Mouse (Mus musculus) cerebellum, postnatal 25 days (tissue): ENCODE measurements around the gene Thra.

ENCODE experiments used
- DNase-seq, 2 experiments: peaks; one replicate each; pipeline ENCODE4 v3.0.0; 2021; ENCODE audit warnings: mixed read lengths in 2 of 2

Thra gene

GRCm38 (mm10) chr11:98746855-98747693, 6.6 kb downstream of the Thra start:
- DNase-seq = peak; percentile 92 to 95

DNA sequence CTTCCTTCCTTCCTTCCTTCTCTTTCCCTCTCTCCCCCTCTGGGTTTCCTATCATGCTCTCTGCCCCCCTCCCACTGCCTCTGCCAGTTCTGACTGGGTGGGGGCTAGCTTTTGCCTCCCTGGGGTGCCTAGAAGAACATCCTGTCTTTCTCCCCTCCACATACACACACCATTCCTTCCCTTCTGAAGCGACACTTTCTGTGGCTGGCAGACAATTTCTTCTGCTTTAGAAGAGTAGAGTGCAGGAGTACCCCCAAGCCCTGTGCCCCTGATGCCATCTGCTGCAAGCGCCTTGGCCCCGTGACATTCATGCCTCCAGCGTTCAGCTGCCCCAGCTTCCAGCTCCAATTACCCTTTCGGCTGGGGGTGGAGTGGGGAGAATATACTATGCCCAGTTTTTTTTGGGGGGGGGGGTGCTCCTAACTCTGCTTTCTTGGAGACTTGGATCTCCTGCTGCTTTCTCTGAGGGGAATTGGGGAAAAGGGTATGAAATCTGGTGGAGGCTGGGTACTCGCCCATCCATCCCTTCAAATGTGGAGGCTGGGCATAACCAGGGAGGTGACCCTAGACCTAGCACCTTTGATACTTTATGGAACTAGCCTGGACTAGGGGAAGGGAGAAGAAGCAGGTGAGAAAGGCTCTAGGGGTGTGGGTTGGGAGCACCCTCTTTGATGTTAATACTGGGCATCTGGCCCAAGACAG, 7.5 kb downstream of the Thra start:
- DNase-seq = peak; percentile 71

GRCm38 (mm10) chr11:98748506-98749416, 8.3 kb downstream of the Thra start:
- DNase-seq = peak; percentile 60 to 61

DNA sequence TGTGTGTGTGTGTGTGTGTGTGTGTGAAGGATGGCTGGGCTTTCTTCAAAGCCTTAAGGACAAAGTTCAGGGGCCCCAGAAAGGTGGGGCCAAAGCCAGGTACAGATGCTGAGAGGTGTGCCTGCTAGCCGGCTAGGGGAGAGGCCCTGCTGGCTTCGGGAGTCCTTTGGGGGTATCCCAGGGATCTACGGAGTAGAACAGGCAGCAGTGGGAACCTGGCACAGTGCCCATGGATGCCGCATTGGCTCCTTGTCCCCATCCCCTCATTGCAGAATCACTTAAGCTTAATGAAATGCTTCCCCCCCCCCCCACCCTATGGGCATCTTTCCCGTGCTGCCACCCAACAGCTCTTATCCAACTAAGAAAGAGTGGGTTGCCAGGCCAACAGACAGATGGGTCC, 9.3 kb downstream of the Thra start:
- DNase-seq = peak; percentile 51 to 68

DNA sequence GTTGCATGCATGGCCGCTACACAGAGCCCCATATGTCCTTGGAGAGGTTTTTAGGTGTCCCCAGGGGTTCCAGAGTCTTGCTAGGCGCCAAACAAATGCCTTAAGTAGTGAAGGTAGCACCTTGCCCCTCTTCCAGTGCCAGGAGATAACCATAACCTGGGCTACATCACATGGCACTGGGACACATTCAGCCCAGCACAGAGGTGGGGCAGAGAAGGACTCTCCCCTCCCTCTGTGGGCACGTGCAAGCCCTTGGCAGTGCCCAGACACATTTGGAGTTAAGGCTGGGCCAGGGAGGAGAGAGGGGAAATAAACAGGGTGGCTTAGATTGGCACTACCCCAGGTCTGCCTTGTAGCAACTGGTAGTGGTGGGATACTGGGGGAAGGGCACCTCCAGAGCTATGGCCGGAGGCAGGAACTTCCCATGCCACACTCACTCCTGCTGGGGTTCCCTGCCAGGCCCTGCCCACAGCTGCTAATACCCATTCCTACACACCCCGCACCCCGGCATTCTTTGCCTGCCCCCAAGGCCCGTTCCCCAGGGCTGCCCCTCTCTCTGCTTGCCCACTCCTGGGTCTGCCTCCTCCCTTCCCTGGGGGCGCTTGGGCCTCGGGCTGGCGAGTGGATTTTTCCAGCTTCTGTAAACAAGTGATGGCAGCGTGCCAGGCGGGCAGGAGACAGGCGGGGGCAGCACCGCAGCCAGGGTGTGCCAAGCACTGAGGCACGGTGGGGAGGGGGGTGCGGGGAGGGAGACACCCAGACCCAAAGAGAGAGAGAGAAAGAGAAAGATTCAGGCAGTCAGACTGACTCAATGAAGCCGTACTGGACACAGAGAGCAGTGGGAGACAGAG, 10.1 kb downstream of the Thra start:
- DNase-seq = peak; percentile 78 to 88

DNA sequence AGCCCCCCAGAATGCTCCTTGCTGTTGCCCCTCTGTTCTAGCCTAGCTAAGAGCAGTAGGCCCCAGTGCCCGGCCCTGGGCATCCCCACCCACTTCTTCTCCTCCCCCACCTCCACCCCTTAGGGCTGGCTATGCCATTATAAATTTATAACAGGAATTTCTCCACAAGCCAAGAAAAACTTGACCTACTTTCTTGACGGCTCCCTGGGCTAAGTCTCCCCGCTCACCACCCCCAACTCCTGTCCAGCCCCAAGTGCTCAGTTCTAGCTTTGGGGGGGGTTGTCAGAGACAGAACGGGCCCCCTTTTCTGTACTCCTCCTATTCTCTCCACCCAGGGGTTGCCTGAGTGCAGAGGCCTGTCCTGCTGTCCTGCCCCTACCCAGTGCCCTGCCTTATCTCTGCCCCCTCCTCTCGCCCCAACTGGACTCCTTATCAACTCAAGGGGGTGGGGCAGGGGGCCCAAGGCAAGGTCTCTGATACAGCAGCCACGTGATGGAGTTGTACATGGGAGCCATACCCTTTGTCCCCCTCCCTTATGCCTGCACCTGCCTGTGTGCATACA, 10.9 kb downstream of the Thra start:
- DNase-seq = peak; percentile 38 to 40

DNA sequence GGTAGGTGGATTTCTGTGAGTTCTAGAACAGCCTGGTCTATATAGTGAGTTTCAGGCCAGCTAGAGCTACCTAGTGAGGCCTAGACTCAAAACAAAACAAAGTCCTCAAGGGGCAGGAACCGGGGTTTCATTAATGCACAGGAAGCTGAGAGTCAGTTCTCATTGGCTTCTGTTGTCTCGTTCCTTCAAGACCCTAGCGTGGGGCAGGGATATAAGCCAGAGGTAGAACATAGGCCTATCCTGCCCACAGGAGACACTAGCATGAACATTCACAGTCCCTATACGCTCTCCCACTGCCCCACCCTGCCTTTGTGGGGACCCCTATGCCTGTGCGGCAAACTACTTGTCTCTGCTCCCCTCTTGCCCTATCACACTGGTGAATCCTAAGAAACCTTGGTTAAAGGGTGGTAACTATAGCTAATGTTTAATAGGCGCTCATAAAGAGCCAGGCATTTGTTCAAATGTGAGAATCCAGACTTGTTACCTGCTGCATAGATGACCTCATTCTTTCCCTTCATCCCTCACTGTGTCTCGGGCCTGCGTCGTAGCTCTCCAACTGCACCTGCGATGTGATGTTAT, 12.2 kb downstream of the Thra start:
- DNase-seq = peak; percentile 18 to 20

GRCm38 (mm10) chr11:98753264-98753663, 12.8 kb downstream of the Thra start:
- DNase-seq = peak in 1 of 2 experiments; percentile 22

DNA sequence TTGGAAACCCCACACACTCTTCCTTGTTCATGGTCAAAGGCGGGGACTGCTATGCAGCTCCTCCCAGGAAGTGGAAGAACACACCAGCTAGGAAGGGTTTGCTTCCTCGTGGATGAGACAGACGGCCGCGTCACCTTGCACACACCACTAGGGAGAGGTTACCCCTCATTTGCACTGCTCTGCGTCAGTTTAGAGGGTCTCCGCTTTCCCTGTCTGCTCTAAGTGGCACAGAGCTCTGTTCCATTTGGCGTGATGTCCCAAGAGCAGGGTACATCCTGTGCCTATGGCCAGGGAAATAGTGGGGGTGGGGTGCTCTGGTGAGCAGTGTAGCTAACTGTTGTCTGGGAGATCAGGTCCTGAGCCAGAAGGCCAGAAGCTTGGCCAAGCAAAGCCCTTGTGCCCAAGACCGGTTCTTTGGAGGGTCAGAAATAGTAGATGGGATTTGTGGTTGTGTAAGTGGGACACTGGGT, 13.7 kb downstream of the Thra start:
- peak in 1 of 2 experiments; percentile 48 for DNase-seq

- peak; percentile 82 to 89 for DNase-seq
Observed at GRCm38 (mm10) chr11:98754621-98755181, 14.3 kb downstream of the Thra start.

DNA sequence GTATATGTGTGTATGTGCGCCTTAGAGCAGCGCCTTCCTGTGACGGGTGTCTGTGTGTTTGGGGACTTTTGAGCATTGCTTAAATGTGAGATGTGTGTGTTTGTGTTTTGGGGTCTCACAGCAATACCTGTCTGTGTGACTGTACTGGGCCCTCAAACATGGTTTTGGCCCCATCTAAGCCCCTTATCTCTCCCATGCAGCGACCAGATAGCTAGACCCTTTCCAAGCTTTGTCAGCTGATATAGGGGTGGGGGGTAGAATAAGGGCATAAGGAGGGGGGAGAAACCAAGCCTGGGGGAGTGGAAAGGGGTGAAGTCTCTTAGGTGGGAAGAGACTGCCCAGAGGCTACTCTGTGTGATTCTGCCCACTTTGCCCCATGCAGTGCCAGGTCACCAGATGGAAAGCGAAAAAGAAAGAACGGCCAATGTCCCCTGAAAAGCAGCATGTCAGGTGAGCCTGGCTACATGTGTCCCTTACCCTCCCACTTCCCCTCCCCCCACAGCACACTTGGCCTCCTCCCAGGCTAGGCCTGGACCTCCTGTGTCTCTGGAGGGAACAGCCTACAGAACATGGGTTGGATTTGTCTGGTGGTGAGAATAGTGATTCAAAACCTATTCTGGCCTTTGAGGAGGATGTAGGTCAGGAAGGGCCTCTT, 15.4 kb downstream of the Thra start:
- peak; percentile 66 to 74 for DNase-seq

GRCm38 (mm10) chr11:98756711-98757110, 16.3 kb downstream of the Thra start:
- no peak for DNase-seq

GRCm38 (mm10) chr11:98761939-98762338, 21.5 kb downstream of the Thra start:
- DNase-seq = peak in 1 of 2 experiments; percentile 4

- peak; percentile 18 to 43 for DNase-seq
Observed at GRCm38 (mm10) chr11:98762756-98763501, 22.5 kb downstream of the Thra start.

DNA sequence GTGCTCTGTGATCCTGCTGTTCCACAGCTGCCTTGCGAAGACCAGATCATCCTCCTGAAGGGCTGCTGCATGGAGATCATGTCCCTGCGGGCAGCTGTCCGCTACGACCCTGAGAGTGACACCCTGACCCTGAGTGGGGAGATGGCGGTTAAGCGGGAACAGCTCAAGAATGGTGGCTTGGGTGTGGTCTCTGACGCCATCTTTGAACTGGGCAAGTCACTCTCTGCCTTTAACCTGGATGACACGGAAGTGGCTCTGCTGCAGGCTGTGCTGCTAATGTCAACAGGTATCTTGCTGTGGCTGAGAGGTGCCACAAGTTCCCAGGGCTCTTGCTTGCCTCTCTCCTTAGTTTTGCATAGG, 23.0 kb downstream of the Thra start:
- DNase-seq = no peak

- DNase-seq = peak in 1 of 2 experiments; percentile 11
Observed at GRCm38 (mm10) chr11:98764091-98764490, 23.7 kb downstream of the Thra start.

- peak in 1 of 2 experiments; percentile 4 for DNase-seq
Observed at GRCm38 (mm10) chr11:98764746-98765145, 24.3 kb downstream of the Thra start.

- DNase-seq = peak; percentile 32 to 54
Observed at GRCm38 (mm10) chr11:98765421-98766309, 25.2 kb downstream of the Thra start.
